Mouse (Mus musculus) neural tube, embryonic 11.5 days (tissue): ENCODE results near the gene Zranb1. TPM values are rescaled to one million over a fixed set of nuclear protein-coding genes. Genes with fewer than 3 reads are reported as not detected.

Experiments
- ATAC-seq: fragments of 200-750 bp; cut with Nextera tagmentation; 2 replicates; pipeline ENCODE4 v1.8.0; 2017; ENCODE audit warnings: moderate number of reproducible peaks, mild to moderate bottlenecking, moderate TSS enrichment, moderate library complexity; ENCODE audit not compliant: insufficient read depth, low FRiP score, low TSS enrichment
- DNase-seq: peaks from one replicate; pipeline ENCODE4 v3.0.0-alpha.2; 2015; ENCODE audit warnings: low spot score
- H3K27ac ChIP-seq: fragments of 300-500 bp; sonication (generic); 2 replicates; pipeline ENCODE4 v1.5.1; 2014; ENCODE audit warnings: low read depth, mild to moderate bottlenecking, low read length
- H3K27me3 ChIP-seq: fragments of 300-500 bp; sonication (generic); 2 replicates; pipeline ENCODE4 v1.6.1; 2014; ENCODE audit warnings: mild to moderate bottlenecking, low read length, mixed read lengths; ENCODE audit not compliant: control insufficient read depth, insufficient read depth
- H3K36me3 ChIP-seq: fragments of 300-500 bp; sonication (generic); 2 replicates; pipeline ENCODE4 v1.6.1; 2014; ENCODE audit warnings: mild to moderate bottlenecking, low read length, moderate library complexity, mixed read lengths; ENCODE audit not compliant: control insufficient read depth, insufficient read depth
- H3K4me1 ChIP-seq: fragments of 300-500 bp; sonication (generic); 2 replicates; pipeline ENCODE4 v1.6.1; 2014; ENCODE audit warnings: low read length, mixed read lengths; ENCODE audit not compliant: control insufficient read depth, insufficient read depth
- H3K4me2 ChIP-seq: fragments of 300-500 bp; sonication (generic); 2 replicates; pipeline ENCODE4 v1.6.1; 2014; ENCODE audit warnings: low read depth, mild to moderate bottlenecking, moderate library complexity
- H3K4me3 ChIP-seq: fragments of 300-500 bp; sonication (generic); 2 replicates; pipeline ENCODE4 v1.5.1; 2014; ENCODE audit warnings: low read depth, low read length
- H3K9ac ChIP-seq: fragments of 300-500 bp; sonication (generic); 2 replicates; pipeline ENCODE4 v1.6.1; 2014; ENCODE audit warnings: mild to moderate bottlenecking, low read length
- H3K9me3 ChIP-seq: fragments of 300-500 bp; sonication (generic); 2 replicates; pipeline ENCODE4 v1.6.1; 2016; ENCODE audit warnings: low read length; ENCODE audit not compliant: control insufficient read depth
- WGBS: fragments of 180-500 bp; shearing (Covaris S2); extraction: QIAGEN DNeasy Blood & Tissue Kit; methylation state at CpG from one replicate; pipeline ENCODE4 v1.1.7; 2014; 5-methylcytosine and 5-hydroxymethylcytosine counted together
- polyA plus RNA-seq: library from polyadenylated mRNA; unstranded; fragments of >200 nt; fragmentation: Nextera tagmentation; extraction: Ambion mirVana; gene quantifications from 2 replicates; pipeline ENCODE4 v1.2.1, GENCODE M21; 2014

The Zranb1 gene
- polyA plus RNA-seq, 1 experiment from 2014 or later: 17.8 TPM

DNA sequence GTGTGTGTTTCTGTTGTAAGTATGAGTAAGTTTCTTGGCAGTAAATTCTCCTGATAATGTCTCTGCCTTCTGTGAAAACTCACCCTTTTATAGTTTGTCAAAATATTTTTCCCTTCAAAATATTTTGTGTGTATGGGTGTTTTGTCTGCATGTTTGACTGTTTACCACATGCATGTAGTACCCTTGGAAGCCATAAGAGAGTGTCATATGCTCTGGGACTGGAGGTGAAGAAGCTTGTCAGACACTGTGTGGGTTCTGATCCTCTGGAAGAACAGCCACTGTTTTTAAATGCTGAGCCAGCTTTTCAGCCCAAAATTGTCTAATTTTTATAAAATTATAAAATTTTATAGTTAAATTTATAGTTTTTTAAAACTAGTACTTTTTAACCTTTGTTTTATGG lies 3.8 kb downstream of the Zranb1 start:
- H3K9me3 ChIP-seq: no peaks in the 10 kb centered on the region
- DNase-seq: no peak
- no peaks in the 10 kb centered on the region for H3K27me3 ChIP-seq
- no peak overlapping the region for H3K4me2 ChIP-seq
- H3K4me1 ChIP-seq: peaks cover 8% of the 10 kb centered on the region; the same call in 1 of the 2 replicates
- no peaks in the 10 kb centered on the region for H3K36me3 ChIP-seq
- no peak overlapping the region for H3K9ac ChIP-seq
- H3K27ac ChIP-seq: no peak overlapping the region
- no peak overlapping the region for H3K4me3 ChIP-seq
- no peak for ATAC-seq

DNA sequence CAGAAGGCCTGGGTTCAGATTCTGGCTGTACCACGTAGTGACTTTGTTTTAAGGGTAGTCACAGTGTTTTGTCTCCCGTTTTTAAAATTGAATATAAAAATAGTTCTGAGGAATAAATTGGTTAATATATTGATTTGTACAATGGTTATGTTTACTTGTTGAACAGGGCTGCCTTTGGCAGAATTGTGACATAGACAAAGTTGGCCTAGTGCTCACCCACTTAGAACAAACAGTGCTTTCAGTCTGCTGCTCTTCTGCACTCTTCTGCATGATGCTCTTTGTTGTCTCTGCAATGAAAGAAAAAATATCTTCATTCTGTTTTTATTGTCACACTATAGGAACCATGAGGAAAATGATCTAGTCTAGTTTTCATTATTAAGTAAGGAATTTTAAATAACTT lies 8.2 kb downstream of the Zranb1 start:
- 82% methylated on average over 2 of the region's 2 CpGs for WGBS
- H3K27me3 ChIP-seq: no peaks in the 10 kb centered on the region
- H3K4me1 ChIP-seq: no peaks in the 10 kb centered on the region
- no peaks in the 10 kb centered on the region for H3K9me3 ChIP-seq
- no peak overlapping the region for H3K4me3 ChIP-seq
- no peaks in the 10 kb centered on the region for H3K36me3 ChIP-seq
- H3K27ac ChIP-seq: no peak overlapping the region
- DNase-seq: no peak
- H3K9ac ChIP-seq: no peak overlapping the region
- H3K4me2 ChIP-seq: no peak overlapping the region
- ATAC-seq: no peak

DNA sequence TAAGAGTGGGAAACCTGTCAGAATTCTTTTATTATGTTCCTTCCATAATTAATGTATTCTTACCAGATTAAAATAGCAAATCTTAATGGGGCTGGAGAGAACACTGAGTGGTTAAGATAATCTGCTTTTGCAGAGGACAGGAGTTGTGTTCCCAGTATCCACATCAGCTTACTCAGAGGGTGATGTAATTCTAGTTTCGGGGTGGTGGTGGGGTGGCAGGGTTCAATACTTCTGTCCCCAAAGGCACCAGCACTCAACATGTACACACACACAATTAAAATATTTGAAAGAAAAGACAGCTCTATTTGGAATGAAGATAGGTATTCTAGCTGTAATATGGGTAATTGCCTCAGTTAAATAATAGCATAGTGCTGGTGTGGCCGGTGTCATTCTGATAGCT lies 9.6 kb downstream of the Zranb1 start:
- H3K9me3 ChIP-seq: no peaks in the 10 kb centered on the region
- ATAC-seq: no peak
- H3K4me3 ChIP-seq: no peak overlapping the region
- H3K27ac ChIP-seq: no peak overlapping the region
- DNase-seq: no peak
- H3K4me1 ChIP-seq: no peaks in the 10 kb centered on the region
- no peaks in the 10 kb centered on the region for H3K27me3 ChIP-seq
- H3K4me2 ChIP-seq: no peak overlapping the region
- no peak overlapping the region for H3K9ac ChIP-seq
- no peaks in the 10 kb centered on the region for H3K36me3 ChIP-seq
- 94% methylated on average over 2 of the region's 2 CpGs for WGBS

DNA sequence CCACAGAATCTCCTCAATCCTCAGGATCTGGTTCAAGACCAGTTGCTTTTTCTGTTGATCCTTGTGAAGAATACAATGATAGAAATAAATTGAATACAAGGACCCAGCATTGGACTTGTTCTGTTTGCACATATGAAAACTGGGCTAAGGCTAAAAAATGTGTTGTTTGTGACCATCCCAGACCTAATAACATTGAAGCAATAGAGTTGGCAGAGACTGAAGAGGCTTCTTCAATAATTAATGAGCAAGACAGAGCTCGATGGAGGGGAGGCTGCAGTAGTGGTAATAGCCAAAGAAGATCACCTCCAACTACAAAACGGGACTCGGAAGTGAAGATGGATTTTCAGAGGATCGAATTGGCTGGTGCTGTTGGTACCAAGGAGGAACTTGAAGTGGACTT lies 19.0 kb downstream of the Zranb1 start:
- no peak overlapping the region for H3K4me2 ChIP-seq
- H3K4me1 ChIP-seq: no peaks in the 10 kb centered on the region
- H3K36me3 ChIP-seq: no peaks in the 10 kb centered on the region
- no peak overlapping the region for H3K9ac ChIP-seq
- no peaks in the 10 kb centered on the region for H3K9me3 ChIP-seq
- ATAC-seq: no peak
- H3K4me3 ChIP-seq: no peak overlapping the region
- DNase-seq: no peak
- no peak overlapping the region for H3K27ac ChIP-seq
- H3K27me3 ChIP-seq: no peaks in the 10 kb centered on the region
- WGBS: 89% methylated on average over 4 of the region's 4 CpGs

DNA sequence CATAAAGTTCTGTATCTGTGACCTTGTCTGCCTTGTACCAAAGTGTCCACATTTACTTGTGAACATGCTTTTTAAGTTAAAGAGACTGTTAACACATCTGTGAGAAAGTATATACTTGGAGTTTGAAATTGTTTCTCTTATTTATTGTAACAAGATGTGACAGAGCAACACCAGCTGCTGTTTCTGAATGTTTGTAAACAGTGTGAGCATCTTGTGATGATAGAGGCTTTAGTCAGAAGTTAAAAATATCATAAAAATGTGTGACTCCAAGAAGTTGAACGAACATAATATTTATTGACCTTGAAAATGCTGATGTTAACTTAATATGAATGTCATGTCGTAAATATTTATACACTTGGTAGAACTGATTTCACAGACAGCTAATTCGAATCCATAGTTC lies 19.7 kb downstream of the Zranb1 start:
- WGBS: 93% methylated on average over 3 of the region's 3 CpGs
- Histone ChIP-seq H3K4me1 (no peaks in the 10 kb centered on the region), H3K9ac (no peak overlapping the region), H3K9me3 (no peaks in the 10 kb centered on the region), H3K27me3 (no peaks in the 10 kb centered on the region), H3K4me2 (no peak overlapping the region), H3K4me3 (no peak overlapping the region), H3K27ac (no peak overlapping the region), H3K36me3 (no peaks in the 10 kb centered on the region)
- ATAC-seq (no peak), DNase-seq (no peak)

DNA sequence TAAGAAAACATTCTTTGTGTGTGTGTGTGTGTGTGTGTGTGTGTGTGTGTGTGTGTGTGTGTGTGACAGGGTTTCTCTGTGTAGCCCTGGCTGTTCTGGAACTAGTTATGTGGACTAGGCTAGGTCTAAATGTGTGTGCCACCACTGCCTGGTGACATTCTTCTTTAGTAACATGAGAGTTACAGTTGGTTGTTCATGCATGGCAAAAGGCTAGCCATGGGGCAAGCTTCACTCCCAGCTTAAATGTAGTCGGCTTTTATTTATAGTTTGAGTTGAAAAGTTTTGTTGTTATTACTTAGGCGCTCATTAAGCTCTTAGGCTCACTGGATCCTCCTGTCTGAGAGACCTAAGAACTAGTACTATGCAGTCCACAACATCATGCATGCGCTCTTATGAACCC lies 33.5 kb downstream of the Zranb1 start:
- Histone ChIP-seq H3K36me3 (no peaks in the 10 kb centered on the region), H3K27me3 (no peaks in the 10 kb centered on the region), H3K9me3 (no peaks in the 10 kb centered on the region), H3K27ac (no peak overlapping the region), H3K9ac (no peak overlapping the region), H3K4me2 (no peak overlapping the region), H3K4me3 (no peak overlapping the region), H3K4me1 (no peaks in the 10 kb centered on the region)
- WGBS: 93% methylated on average over 3 of the region's 3 CpGs
- no peak for DNase-seq
- ATAC-seq: no peak

DNA sequence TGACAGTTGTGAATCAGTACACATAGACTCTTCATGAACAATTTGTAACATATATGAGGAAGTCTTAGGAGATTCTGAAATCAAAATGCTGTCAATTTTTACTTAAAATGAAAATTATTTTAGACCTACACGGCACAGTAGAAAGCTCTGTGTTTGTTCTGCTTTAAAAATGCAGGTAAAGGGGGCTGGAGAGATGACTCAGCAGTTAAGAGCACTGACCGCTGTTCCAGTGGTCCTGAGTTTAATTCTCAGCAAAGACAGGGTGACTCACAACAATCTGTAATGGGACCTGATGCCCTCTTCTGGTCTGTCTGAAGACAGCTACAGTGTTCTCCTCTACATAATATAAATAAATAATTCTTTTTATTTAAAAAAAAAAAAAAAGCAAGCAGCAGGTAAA lies 34.8 kb downstream of the Zranb1 start:
- Histone ChIP-seq H3K9me3 (no peaks in the 10 kb centered on the region), H3K36me3 (no peaks in the 10 kb centered on the region), H3K9ac (no peak overlapping the region), H3K27me3 (no peaks in the 10 kb centered on the region), H3K4me3 (no peak overlapping the region), H3K27ac (no peak overlapping the region), H3K4me2 (no peak overlapping the region), H3K4me1 (no peaks in the 10 kb centered on the region)
- no peak for ATAC-seq
- 86% methylated on average over 2 of the region's 2 CpGs for WGBS
- no peak for DNase-seq

DNA sequence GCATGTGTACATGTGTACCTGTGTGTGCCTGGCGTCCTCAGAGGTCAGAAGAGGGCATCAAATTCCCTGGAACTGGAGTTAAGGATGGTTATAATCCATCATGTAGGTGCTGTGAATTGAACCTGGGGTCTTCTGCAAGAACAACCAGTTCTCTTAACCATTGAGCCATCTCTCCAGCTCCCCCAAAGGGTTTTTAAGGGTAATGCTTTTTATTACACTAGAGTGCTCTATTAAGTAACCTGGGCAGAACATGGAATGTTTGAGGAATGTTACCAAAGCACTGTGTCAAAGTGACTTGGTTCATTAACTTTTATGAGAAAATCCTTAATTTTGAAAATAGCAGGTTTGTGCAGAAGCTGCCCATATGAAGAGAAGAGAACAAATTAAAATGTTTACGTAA lies 41.1 kb downstream of the Zranb1 start:
- no peaks in the 10 kb centered on the region for H3K9me3 ChIP-seq
- H3K27ac ChIP-seq: no peak overlapping the region
- H3K4me1 ChIP-seq: no peaks in the 10 kb centered on the region
- ATAC-seq (no peak), DNase-seq (no peak)
- WGBS: 95% methylated on average over 2 of the region's 2 CpGs
- H3K36me3 ChIP-seq: no peaks in the 10 kb centered on the region
- no peak overlapping the region for H3K4me2 ChIP-seq
- no peak overlapping the region for H3K4me3 ChIP-seq
- H3K9ac ChIP-seq: no peak overlapping the region
- no peaks in the 10 kb centered on the region for H3K27me3 ChIP-seq

DNA sequence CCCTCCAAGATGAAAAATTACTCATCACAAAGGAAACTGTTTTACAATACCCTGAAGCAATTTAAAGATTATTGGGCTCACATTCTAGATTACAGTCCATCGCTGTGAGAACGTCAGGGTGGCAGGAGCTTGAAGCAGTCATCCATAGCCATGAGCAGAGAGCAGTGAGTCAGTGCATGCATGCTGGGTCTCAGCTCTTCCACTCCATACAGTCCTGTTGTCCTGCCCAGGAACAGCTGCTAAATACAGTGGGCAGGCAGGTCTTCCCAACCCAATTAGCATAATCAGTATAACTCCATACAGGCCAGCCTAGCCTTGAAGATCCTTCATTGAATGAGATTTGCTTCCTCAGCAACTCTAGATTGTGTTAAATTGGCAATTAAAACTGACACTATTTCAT lies 45.1 kb downstream of the Zranb1 start:
- no peaks in the 10 kb centered on the region for H3K9me3 ChIP-seq
- ATAC-seq: no peak
- H3K36me3 ChIP-seq: no peaks in the 10 kb centered on the region
- H3K27me3 ChIP-seq: no peaks in the 10 kb centered on the region
- WGBS: 90% methylated on average over 2 of the region's 2 CpGs
- no peak overlapping the region for H3K4me3 ChIP-seq
- no peaks in the 10 kb centered on the region for H3K4me1 ChIP-seq
- no peak overlapping the region for H3K4me2 ChIP-seq
- DNase-seq: no peak
- no peak overlapping the region for H3K27ac ChIP-seq
- no peak overlapping the region for H3K9ac ChIP-seq
